In the genomic region with DNA sequence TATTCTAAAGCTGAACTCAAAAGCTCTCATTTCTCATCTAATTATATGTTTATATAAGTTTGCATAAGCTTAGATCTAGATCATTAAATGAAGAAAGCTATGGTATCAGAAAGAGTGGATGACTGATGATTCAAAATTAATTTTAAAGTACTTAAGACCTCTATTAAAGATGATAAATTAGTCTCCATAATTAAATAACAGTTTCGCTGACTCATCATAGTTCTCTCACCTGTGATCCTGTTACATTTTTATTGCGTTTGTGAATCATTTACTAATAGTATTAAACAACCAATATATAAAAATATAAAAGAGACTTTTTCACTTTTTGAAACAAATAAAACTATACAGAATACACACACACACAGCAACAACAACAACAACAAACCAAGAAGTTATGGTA, we compare ENCODE assay signal across 20 mouse cellular contexts.
A peak's percentile ranks its signal among the peaks of the same experiment; 100 is the strongest.
DNase-seq lines count a peak whose midpoint lies in the region; ATAC-seq and TF ChIP-seq lines count a peak whose summit lies in the region.
"Had no signal": no experiment of that assay in that cellular context is flagged by ENCODE, and none has a peak within 500 bp of the region (broad histone marks: within the 10 kb centered on the region; RNA-seq: fewer than 3 reads in every experiment).

No protein-coding gene starts in this region.

- H3K9ac ChIP-seq in CH12.LX (ENCODE audit: insufficient read depth, low read depth) (no peak overlapping the region), ES-E14 (ENCODE audit: insufficient read depth, low read depth, low read length, poor library complexity, severe bottlenecking) (no peak overlapping the region)
- H3K9ac ChIP-seq in liver, embryonic 11.5 days (ENCODE audit: low read depth, low read length): no peak overlapping the region
- no peak overlapping the region for H3K9ac ChIP-seq in heart, embryonic 11.5 days (ENCODE audit: low read depth, low read length)

- H3K4me1 ChIP-seq in CH12.LX (ENCODE audit: control insufficient read depth in 1 of 2, insufficient read depth in 2 of 2) (no peaks in the 10 kb centered on the region), ES-E14 (ENCODE audit: control insufficient read depth in 2 of 2, insufficient read depth in 2 of 2, low read length in 2 of 2, poor library complexity in 1 of 2) (no peaks in the 10 kb centered on the region)
- H3K4me1 ChIP-seq in liver, embryonic 11.5 days (replicated peaks; ENCODE audit: control insufficient read depth, insufficient read depth, low read length): no peaks in the 10 kb centered on the region
- H3K4me1 ChIP-seq in heart, embryonic 11.5 days (ENCODE audit: control insufficient read depth, insufficient read depth, low read length): no peaks in the 10 kb centered on the region

- no peak for DNase-seq in CH12.LX (ENCODE audit: extremely low read depth)
- no peak for DNase-seq in ES-E14 (ENCODE audit: low read depth, low spot score)
- DNase-seq in liver, embryonic 11.5 days (ENCODE audit: low spot score): no peak
- DNase-seq: adrenal gland, adult 2 months; adrenal gland, adult 8-10 months; adrenal gland, postnatal 10 days; adrenal gland, postnatal 14 days; adrenal gland, postnatal 25 days; adrenal gland, postnatal 36 days; B cell, adult 2 months; cerebellum, adult 11 months; cerebellum, adult 11-12 months; cerebellum, adult 18-20 months; cerebellum, adult 2 months; cerebellum, adult 8-10 months had no signal

- H3K4me2 ChIP-seq in CH12.LX (ENCODE audit: insufficient read depth, low read depth, poor library complexity, severe bottlenecking): no peak overlapping the region
- H3K4me2 ChIP-seq in liver, embryonic 11.5 days: no peak overlapping the region
- no peak overlapping the region for H3K4me2 ChIP-seq in heart, embryonic 11.5 days

- no peak overlapping the region for H3K27ac ChIP-seq in CH12.LX (ENCODE audit: insufficient read depth, low read depth)
- H3K27ac ChIP-seq in ES-E14 (ENCODE audit: insufficient read depth, low read depth, low read length, poor library complexity, severe bottlenecking): no peak overlapping the region
- no peak overlapping the region for H3K27ac ChIP-seq in liver, embryonic 11.5 days (ENCODE audit: low read depth, low read length)
- H3K27ac ChIP-seq in heart, embryonic 11.5 days (ENCODE audit: low read depth, low read length): no peak overlapping the region

- in situ Hi-C loops in CH12.LX (cut with MboI; ENCODE audit: low pct_ligation_motif_present, low pct_unique_long_range_greater_than_20kb, low sequenced_read_pairs): no loop called here
- in situ Hi-C loops in ES-E14 (cut with MboI; ENCODE audit: low sequenced_read_pairs in 2 of 2, unreplicated experiment in 2 of 2): no loop called here

- TF ChIP-seq POLR2A in CH12.LX (IDR thresholded peaks at IDR 0.05; ENCODE audit: low read depth, low read length): no peak

- no peak for TF ChIP-seq EP300 in CH12.LX (IDR thresholded peaks at IDR 0.05; ENCODE audit: low read length)

- H3K9me3 ChIP-seq in CH12.LX (replicated peaks; ENCODE audit: low read length) (peaks cover 48% of the 10 kb centered on the region), ES-E14 (ENCODE audit: control insufficient read depth, insufficient read depth, low read depth, low read length) (no peaks in the 10 kb centered on the region)
- no peaks in the 10 kb centered on the region for H3K9me3 ChIP-seq in liver, embryonic 11.5 days (ENCODE audit: control insufficient read depth, low read length)
- no peaks in the 10 kb centered on the region for H3K9me3 ChIP-seq in heart, embryonic 11.5 days (replicated peaks; ENCODE audit: control insufficient read depth, low read length)

- dilution Hi-C loops in CH12.LX (cut with MboI; ENCODE audit: extremely low pct_ligation_motif_present, extremely low pct_unique_long_range_greater_than_20kb, low sequenced_read_pairs): no loop called here

- 76% methylated on average over 2 of the region's 2 CpGs for WGBS in liver, embryonic 11.5 days
- 74% methylated on average over 2 of the region's 2 CpGs for WGBS in heart, embryonic 11.5 days (ENCODE audit: insufficient replicate concordance)

- H3K36me3 ChIP-seq in CH12.LX (replicated peaks in 1 of 2; ENCODE audit: control insufficient read depth in 1 of 2, insufficient read depth in 1 of 2, low read length in 1 of 2): no peaks in the 10 kb centered on the region
- H3K36me3 ChIP-seq in ES-E14 (ENCODE audit: control insufficient read depth, insufficient read depth, low read length, poor library complexity, severe bottlenecking): no peaks in the 10 kb centered on the region
- H3K36me3 ChIP-seq in liver, embryonic 11.5 days (ENCODE audit: control insufficient read depth, insufficient read depth, low read length): no peaks in the 10 kb centered on the region
- no peaks in the 10 kb centered on the region for H3K36me3 ChIP-seq in heart, embryonic 11.5 days (ENCODE audit: control insufficient read depth, insufficient read depth, low read length)
- H3K36me3 ChIP-seq: G1E had no signal

- H3K4me3 ChIP-seq in CH12.LX (replicated peaks in 1 of 3; ENCODE audit: low read depth in 2 of 3, low read length in 2 of 3, poor library complexity in 1 of 3) (no peak overlapping the region), ES-E14 (ENCODE audit: insufficient read depth in 1 of 2, low read depth in 1 of 2, low read length in 2 of 2, poor library complexity in 1 of 2, severe bottlenecking in 1 of 2) (no peak overlapping the region)
- H3K4me3 ChIP-seq in liver, embryonic 11.5 days (ENCODE audit: low read depth, low read length): no peak overlapping the region
- no peak overlapping the region for H3K4me3 ChIP-seq in heart, embryonic 11.5 days (ENCODE audit: low read depth, low read length)

- H3K27me3 ChIP-seq in CH12.LX (replicated peaks): no peaks in the 10 kb centered on the region
- H3K27me3 ChIP-seq in liver, embryonic 11.5 days (replicated peaks; ENCODE audit: control insufficient read depth, insufficient read depth, low read length): no peaks in the 10 kb centered on the region
- H3K27me3 ChIP-seq in heart, embryonic 11.5 days (ENCODE audit: control insufficient read depth, insufficient read depth, low read length): no peaks in the 10 kb centered on the region

- ATAC-seq in liver, embryonic 11.5 days (replicated peaks; ENCODE audit: low FRiP score): no peak
- ATAC-seq in heart, embryonic 11.5 days (replicated peaks; ENCODE audit: insufficient number of reproducible peaks, low FRiP score, low TSS enrichment): no peak
- ATAC-seq: activated CD4-positive, CD25-positive, alpha-beta regulatory T cell, adult 4 months; CD4-positive, CD25-positive, alpha-beta regulatory T cell, adult 4 months; Patski had no signal

- TF ChIP-seq RAD21 in CH12.LX (IDR thresholded peaks at IDR 0.05; ENCODE audit: low read depth, low read length): no peak

- no peak for TF ChIP-seq CTCF in CH12.LX (conservative IDR thresholded peaks at IDR 0.05 in 1 of 2, IDR thresholded peaks at IDR 0.05 in 1 of 2; ENCODE audit: low read depth in 2 of 2, low read length in 2 of 2)

- no peaks in the 10 kb centered on the region for H3K79me2 ChIP-seq in CH12.LX (replicated peaks; ENCODE audit: control insufficient read depth, extremely low read depth, insufficient read depth, poor library complexity, severe bottlenecking)

TF ChIP-seq in CH12.LX, 34 proteins besides CTCF, POLR2A, EP300 and RAD21:
- TF ChIP-seq MAFK (IDR thresholded peaks at IDR 0.05; ENCODE audit: insufficient replicate concordance, low read length) (peak; percentile 67; the same call in 1 of the 2 replicates), MAX (IDR thresholded peaks at IDR 0.05; ENCODE audit: low read length) (no peak)

TF ChIP-seq in ES-E14, 5 proteins besides CTCF, POLR2A, EP300 and RAD21:
- TF ChIP-seq MAFK (IDR thresholded peaks at IDR 0.05; ENCODE audit: insufficient read depth, low read depth, low read length): peak; percentile 68
- no peak for TF ChIP-seq CHD2 (IDR thresholded peaks at IDR 0.05; ENCODE audit: low read depth, low read length)
- no peak for TF ChIP-seq ZC3H11A (IDR thresholded peaks at IDR 0.05; ENCODE audit: borderline replicate concordance, low read depth, low read length)
